Mouse (Mus musculus) layer of hippocampus, adult 6 months (tissue): ENCODE data around the gene Gpn2. TPM values are rescaled to one million over a fixed set of nuclear protein-coding genes. Genes with fewer than 3 reads are reported as not detected.

Experiments used
- long read RNA-seq, 2 experiments: library from polyadenylated mRNA; unstranded; transcript quantifications; one replicate each; pipeline ENCODE4 v2.0.0; 2019 to 2020
- microRNA-seq: library from miRNA; unstranded; fragments of <30 nt; microRNA quantifications from one replicate; pipeline ENCODE4 v1.2.0, GENCODE M21; 2020
- polyA plus RNA-seq: library from polyadenylated mRNA; unstranded; fragments of <200 nt; fragmentation: Nextera tagmentation; gene quantifications from 2 replicates; pipeline ENCODE4 v1.2.3, GENCODE M21; 2021

The Gpn2 gene
- polyA plus RNA-seq = 13.7 and 15.9 TPM in 2 replicates
- long read RNA-seq, experiment 1, transcript Gpn2-201 (5 exons, 1,367 nt) = major isoform, 18 of 22 reads
- long read RNA-seq, experiment 1, partial matches to known transcripts = 0 of 22 reads
- long read RNA-seq, experiment 1, other reads (novel, unspliced or antisense) = 0 of 22 reads
- long read RNA-seq, experiment 2, transcript Gpn2-201 (5 exons, 1,367 nt) = major isoform, 15 of 18 reads
- long read RNA-seq, experiment 2, partial matches to known transcripts = 0 of 18 reads
- long read RNA-seq, experiment 2, other reads (novel, unspliced or antisense) = 0 of 18 reads

GRCm38 (mm10) chr4:133584059-133584951 is at the start of gene Gpn2:
Gpn2 (plus strand) TSS chr4:133584362.

GRCm38 (mm10) chr4:133545272-133546231 is 38.6 kb upstream of the Gpn2 start, which contains the start of gene Nudc:
Nudc (minus strand) TSS chr4:133545996.

GRCm38 (mm10) chr4:133552768-133553447 is 31.3 kb upstream of the Gpn2 start, which contains the start of gene Nr0b2:
Nr0b2 (plus strand) TSS chr4:133553376.

GRCm38 (mm10) chr4:133574070-133574842 is 9.9 kb upstream of the Gpn2 start, which contains the start of gene Gpatch3:
Gpatch3 (plus strand) TSS chr4:133574745.

GRCm38 (mm10) chr4:133601721-133602218 is 17.6 kb downstream of the Gpn2 start, which contains the start of gene Sfn:
Sfn (minus strand) TSS chr4:133602168.

Small RNA genes within 50 kb of the gene (microRNA-seq; reads per million reads assigned to microRNA genes)
- gene Gm23158 = not detected

Other genes with a start within 250 kb of the Gpn2 start
- 6.5 and 6.9 TPM in 2 replicates for gene Wdtc1, start 230.9 kb upstream of the Gpn2 start, polyA plus RNA-seq
- gene Slc9a1, start 214.7 kb upstream of the Gpn2 start, polyA plus RNA-seq = 10.5 and 11.0 TPM in 2 replicates
- gene Tent5b, start 104.2 kb upstream of the Gpn2 start, polyA plus RNA-seq = 0.15 and 0.21 TPM in 2 replicates
- 23.5 and 24.8 TPM in 2 replicates for gene Trnp1, start 85.8 kb upstream of the Gpn2 start, polyA plus RNA-seq
- 0.34 and 0.72 TPM in 2 replicates for gene Kdf1, start 65.4 kb upstream of the Gpn2 start, polyA plus RNA-seq
- gene Nudc, start 38.4 kb upstream of the Gpn2 start, polyA plus RNA-seq = 195 and 196 TPM in 2 replicates
- gene Nr0b2, start 31.0 kb upstream of the Gpn2 start, polyA plus RNA-seq = 0.13 TPM in 1 of 2 replicates, not detected in the other
- 3.6 and 4.2 TPM in 2 replicates for gene Gpatch3, start 9.6 kb upstream of the Gpn2 start, polyA plus RNA-seq
- gene Sfn, start 17.8 kb downstream of the Gpn2 start, polyA plus RNA-seq = 0.16 and 0.20 TPM in 2 replicates
- 2.3 and 4.0 TPM in 2 replicates for gene Zdhhc18, start 65.8 kb downstream of the Gpn2 start, polyA plus RNA-seq
- 6.2 and 7.7 TPM in 2 replicates for gene Pigv, start 88.3 kb downstream of the Gpn2 start, polyA plus RNA-seq
- 7.8 and 9.0 TPM in 2 replicates for gene Arid1a, start 172.4 kb downstream of the Gpn2 start, polyA plus RNA-seq